Mouse (Mus musculus): ENCODE measurements around the gene Nynrin.

Nynrin gene

GRCm38 (mm10) chr14:55878316-55878940 lies 24.6 kb downstream of the Nynrin start:
- no peak for DNase-seq (ENCODE audit: low spot score)

GRCm38 (mm10) chr14:55879623-55880022 lies 25.8 kb downstream of the Nynrin start:
- peak; percentile 69 for DNase-seq (ENCODE audit: low spot score)

DNA sequence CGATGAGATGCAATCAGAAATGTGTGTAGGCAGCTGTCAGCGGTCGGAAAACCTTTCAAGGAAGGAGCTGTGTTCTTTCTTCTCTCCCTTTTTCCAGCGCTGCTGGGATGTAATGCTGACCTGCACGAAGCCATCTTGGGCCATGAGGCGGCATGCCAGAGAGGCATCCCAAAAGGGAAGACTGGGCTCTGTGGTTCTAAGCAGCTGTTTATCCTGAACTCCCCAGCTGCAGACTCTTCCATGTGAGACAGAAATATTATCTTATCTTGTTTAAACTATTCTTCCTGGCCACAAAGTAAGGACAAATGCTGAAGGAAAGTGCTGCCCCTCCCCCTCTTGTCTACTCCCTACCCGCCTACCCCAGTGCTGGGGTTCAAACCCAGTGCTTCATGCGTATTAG lies 27.2 kb downstream of the Nynrin start:
- DNase-seq (ENCODE audit: low spot score), result no peak

GRCm38 (mm10) chr14:55882171-55882641 lies 28.4 kb downstream of the Nynrin start:
- no peak for DNase-seq (ENCODE audit: low spot score)

- no peak for DNase-seq (ENCODE audit: low spot score)
These were observed 29.4 kb downstream of the Nynrin start for GRCm38 (mm10) chr14:55883149-55883661.

DNA sequence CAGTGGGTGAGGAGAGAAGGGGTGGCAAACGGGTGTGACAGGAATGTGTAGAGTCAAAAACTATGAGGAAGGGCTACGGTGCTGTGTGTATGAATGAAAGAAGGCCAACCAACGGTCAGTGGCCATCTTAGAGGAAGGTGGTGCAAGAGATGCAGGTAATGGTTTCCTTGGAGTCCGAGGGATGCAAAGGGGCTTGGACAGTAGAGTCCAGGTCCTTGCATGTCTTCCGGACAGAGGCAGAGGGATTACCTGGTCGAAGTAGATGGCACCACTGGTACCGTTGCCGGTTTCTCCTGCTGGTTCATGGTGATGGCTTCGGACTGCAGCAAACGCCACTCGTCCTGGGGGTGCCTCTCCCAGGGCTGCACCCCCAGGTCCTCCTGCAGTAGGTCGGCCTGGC lies 29.9 kb downstream of the Nynrin start:
- DNase-seq (ENCODE audit: low spot score), result no peak

- DNase-seq (ENCODE audit: low spot score), result no peak
These were observed 30.4 kb downstream of the Nynrin start, which contains the start of gene Cbln3 for GRCm38 (mm10) chr14:55884166-55884565. Gene Cbln3 (minus strand): TSS chr14:55884392.

DNA sequence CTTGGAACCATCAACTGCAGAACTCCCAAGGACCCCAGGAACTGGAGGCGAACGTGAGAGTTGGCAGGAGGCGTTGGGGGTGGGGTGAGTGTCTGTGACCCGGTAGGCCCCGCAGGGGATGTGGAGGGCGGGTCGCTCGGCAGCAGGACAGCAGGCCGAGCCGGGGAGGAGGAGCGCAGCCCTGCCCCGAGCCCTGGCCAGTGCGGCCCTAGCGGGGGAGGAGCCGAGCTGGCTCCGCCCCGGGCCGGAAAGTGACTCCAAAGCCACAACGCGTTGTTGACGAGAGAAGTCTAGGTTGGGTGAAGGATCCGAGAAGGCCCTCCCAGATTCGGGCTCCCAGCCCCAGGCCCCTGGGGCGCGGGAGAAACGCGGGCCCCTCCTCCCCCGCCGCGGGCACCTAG lies 30.9 kb downstream of the Nynrin start, which contains the start of gene Khnyn:
Gene Khnyn (plus strand): TSS at position 235 of the 401 bp plus-strand sequence.
- peak; percentile 83 for DNase-seq (ENCODE audit: low spot score)

DNA sequence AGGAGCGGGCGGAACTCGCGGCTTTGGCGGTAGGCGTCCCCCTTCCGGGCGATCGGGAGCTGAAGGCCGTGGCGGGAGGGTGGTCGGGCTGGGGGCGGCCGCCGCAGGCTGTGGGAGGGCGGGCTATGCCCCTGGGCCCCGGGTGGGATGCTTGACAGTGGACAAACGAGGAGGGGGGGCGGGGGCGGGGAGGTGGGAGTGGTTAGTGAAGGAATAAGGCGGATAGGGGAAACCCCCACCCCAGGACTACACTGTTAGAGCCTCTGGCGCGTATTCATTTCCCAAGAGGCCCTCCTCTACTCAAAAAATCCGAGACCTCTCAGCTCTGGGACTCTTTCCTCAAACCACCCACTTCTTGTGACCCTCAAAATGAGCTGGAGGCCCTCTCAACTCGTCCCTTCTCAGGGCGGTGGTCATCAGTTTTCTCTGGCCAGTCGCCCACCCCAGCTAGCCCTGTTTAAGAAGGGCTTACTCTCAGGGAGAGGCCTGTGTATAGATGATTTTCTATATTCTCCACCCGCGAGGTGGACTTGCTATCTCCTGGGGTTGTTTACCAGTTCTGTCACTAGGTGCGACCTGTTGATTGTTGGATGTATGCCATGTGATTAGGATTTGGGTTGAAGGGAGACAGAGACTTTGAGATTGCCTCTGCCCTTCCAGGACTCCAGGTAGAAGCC lies 31.4 kb downstream of the Nynrin start:
- no peak for DNase-seq (ENCODE audit: low spot score)

DNA sequence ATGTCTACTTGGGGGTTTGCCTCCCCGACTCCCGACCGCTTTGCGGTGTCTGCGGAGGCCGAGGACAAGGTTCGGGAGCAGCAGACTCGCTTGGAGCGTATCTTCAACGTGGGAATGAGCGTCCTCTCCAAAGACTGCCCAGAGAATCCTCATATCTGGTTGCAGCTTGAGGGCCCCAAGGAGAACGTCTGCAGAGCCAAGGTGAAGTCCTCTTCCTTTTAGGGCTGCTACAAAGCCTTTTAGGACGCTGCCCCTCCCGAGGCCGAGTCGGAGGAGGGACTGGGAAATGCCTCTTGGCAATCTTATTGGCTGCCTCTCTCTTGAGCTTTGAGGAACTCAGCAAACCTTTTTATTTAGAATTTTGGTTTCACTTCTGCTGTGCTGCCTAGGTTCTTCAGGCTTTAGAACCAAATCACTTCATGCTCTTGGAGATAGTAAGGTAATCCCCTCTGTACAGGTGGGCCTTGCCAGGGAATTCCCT lies 32.0 kb downstream of the Nynrin start:
- no peak for DNase-seq (ENCODE audit: low spot score)

DNA sequence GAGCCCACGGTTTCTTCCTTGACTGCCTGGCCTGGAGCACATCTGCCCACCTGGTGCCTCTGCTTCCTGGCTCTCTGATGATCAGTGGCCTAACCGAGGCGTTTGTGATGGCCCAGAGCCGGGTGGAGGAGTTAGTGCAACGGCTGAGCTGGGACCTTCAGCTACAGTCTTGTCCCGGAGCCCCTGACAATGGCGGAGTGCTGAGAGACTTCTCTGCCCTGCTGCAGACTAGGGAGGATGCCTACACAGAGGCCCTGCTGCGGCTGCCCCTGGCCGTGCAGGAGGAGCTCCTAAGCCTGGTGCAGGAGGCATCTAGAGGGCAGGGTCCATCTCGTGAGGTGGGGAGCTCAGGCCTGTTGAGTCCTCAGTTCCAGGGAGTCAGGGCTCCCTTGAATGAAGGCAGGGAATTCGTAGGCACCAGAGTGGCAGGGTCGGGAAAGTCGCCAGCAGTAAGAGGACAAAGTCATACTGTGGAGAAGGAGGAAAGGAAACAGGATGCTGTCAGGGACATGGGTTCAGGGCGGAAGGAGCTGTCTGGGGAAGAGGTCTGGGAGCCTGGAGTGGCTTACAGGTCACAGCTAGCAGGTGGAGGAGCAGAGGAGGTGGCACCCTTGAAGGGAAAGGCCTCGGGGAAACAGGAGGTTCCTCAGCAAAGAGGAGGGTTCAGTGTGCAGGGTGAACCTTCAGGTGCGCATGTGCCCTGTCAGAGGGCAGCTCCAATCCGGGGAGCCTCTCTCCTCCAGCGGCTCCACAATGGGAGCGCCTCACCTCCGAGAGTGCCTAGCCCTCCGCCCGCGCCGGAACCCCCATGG lies 33.0 kb downstream of the Nynrin start:
- DNase-seq (ENCODE audit: low spot score), result no peak

GRCm38 (mm10) chr14:55897671-55898070 lies 43.9 kb downstream of the Nynrin start:
- DNase-seq (ENCODE audit: low spot score), result no peak

- no peak for DNase-seq (ENCODE audit: low spot score)
These were observed 45.1 kb downstream of the Nynrin start for GRCm38 (mm10) chr14:55898947-55899346.

- peak; percentile 74 for DNase-seq (ENCODE audit: low spot score)
These were observed 46.0 kb downstream of the Nynrin start, which contains the start of gene Sdr39u1 for GRCm38 (mm10) chr14:55899701-55900413. Gene Sdr39u1 (minus strand): TSS chr14:55900293.

- DNase-seq (ENCODE audit: low spot score), result no peak
These were observed 46.6 kb downstream of the Nynrin start for GRCm38 (mm10) chr14:55900414-55900755.

- no peak for DNase-seq (ENCODE audit: low spot score)
These were observed 51.7 kb downstream of the Nynrin start for GRCm38 (mm10) chr14:55905518-55905917.

DNA sequence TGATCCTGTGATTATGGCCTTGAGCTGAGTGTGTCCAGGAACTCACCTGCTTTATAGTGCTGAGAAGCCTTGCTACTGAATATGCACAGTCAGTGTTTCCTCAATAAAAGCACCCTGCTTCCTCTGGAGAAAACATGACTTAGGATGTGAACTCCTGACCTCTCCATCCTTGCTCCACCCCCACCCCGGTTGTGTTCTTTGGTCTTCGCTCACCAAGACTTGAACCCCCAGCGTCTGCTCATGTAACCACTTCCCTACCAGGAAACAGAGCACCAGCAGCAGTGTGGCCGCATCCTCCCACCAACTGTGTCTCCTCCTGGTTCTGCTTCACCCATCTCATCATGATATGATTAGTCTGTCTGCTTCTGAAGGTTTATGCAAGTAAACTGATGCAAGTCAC lies 59.6 kb downstream of the Nynrin start:
- no peak for DNase-seq (ENCODE audit: low spot score)

- peak; percentile 58 for DNase-seq (ENCODE audit: low spot score)
These were observed 64.7 kb downstream of the Nynrin start for GRCm38 (mm10) chr14:55918240-55919082.

DNA sequence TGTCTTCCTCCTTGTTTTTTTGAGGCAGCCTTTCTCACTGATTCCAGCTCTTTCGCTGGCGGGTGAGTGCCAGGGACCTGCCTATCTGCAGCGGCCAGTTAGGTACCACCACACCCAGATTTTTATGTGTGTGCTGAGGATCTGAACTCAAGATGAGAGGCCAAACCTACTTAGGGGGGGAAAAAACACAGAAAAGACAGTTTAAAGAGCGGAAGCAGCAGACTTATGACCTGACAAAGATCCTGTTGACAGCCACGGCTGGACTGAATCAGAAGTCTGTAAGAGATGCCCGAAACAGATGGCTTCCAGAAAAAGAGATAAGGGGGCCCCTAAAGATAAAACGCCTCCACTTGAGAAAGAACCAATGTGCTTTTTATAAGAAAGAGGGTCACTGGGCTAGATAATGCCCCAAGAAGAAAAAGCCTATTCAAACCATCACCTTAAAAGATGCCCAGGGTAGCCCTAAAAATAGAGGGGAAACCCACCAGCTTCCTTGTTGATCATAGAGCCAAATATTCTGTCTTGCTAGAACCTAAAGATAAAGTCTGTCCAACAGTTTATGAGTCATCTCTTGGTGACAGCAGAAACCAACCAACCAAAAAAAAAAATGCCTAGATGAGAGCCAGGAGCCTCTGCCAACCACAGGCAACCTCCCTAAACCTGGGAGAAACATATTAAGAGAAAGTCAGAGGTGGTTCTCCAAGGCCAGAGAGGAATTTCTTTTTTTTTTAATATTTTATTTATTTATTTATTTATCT lies 68.8 kb downstream of the Nynrin start:
- no peak for DNase-seq (ENCODE audit: low spot score)
